Mouse (Mus musculus) urinary bladder, postnatal 36 days (tissue): ENCODE data around the gene Gmeb2.

Source experiments
- DNase-seq, 2 experiments: peaks; one replicate each; pipeline ENCODE4 v3.0.0; 2022; ENCODE audit warnings: low spot score in 2 of 2, mixed read lengths in 1 of 2

The Gmeb2 gene

GRCm38 (mm10) chr2:181287958-181288350 lies at the start of gene Gmeb2:
Gene Gmeb2 (minus strand): TSS chr2:181288035.
- DNase-seq = peak; percentile 79 to 93

GRCm38 (mm10) chr2:181334023-181334422 lies 46.2 kb upstream of the Gmeb2 start:
- peak; percentile 39 to 68 for DNase-seq

GRCm38 (mm10) chr2:181332542-181332941 lies 44.7 kb upstream of the Gmeb2 start:
- DNase-seq = no peak

GRCm38 (mm10) chr2:181326098-181326497 lies 38.3 kb upstream of the Gmeb2 start:
- DNase-seq = no peak

GRCm38 (mm10) chr2:181322136-181322535 lies 34.3 kb upstream of the Gmeb2 start:
- DNase-seq = no peak

GRCm38 (mm10) chr2:181320103-181320499 lies 32.3 kb upstream of the Gmeb2 start:
- no peak for DNase-seq

GRCm38 (mm10) chr2:181319248-181320102 lies 31.6 kb upstream of the Gmeb2 start, which contains the start of gene Rtel1:
Gene Rtel1 (plus strand): TSS chr2:181319739.
- peak; percentile 78 to 81 for DNase-seq

- peak in 1 of 2 experiments; percentile 27 for DNase-seq
Observed at GRCm38 (mm10) chr2:181314080-181314810, 26.4 kb upstream of the Gmeb2 start, which contains the start of gene Stmn3. Gene Stmn3 (minus strand): TSS chr2:181314500.

GRCm38 (mm10) chr2:181313344-181314079 lies 25.7 kb upstream of the Gmeb2 start:
- no peak for DNase-seq

- no peak for DNase-seq
Observed at GRCm38 (mm10) chr2:181313006-181313343, 25.1 kb upstream of the Gmeb2 start.

- no peak for DNase-seq
Observed at GRCm38 (mm10) chr2:181312435-181312834, 24.6 kb upstream of the Gmeb2 start.

GRCm38 (mm10) chr2:181307144-181307804 lies 19.4 kb upstream of the Gmeb2 start:
- DNase-seq = peak in 1 of 2 experiments; percentile 20

- no peak for DNase-seq
Observed at GRCm38 (mm10) chr2:181304944-181305343, 17.1 kb upstream of the Gmeb2 start.

GRCm38 (mm10) chr2:181302041-181302440 lies 14.2 kb upstream of the Gmeb2 start:
- no peak for DNase-seq

- DNase-seq = no peak
Observed at GRCm38 (mm10) chr2:181290937-181291336, 3.1 kb upstream of the Gmeb2 start.

GRCm38 (mm10) chr2:181288691-181289090 lies 856 bp upstream of the Gmeb2 start:
- DNase-seq = no peak

GRCm38 (mm10) chr2:181287338-181287957 lies 387 bp downstream of the Gmeb2 start:
- peak; percentile 68 to 83 for DNase-seq

GRCm38 (mm10) chr2:181286629-181287337 lies 1.1 kb downstream of the Gmeb2 start:
- no peak for DNase-seq

- no peak for DNase-seq
Observed at GRCm38 (mm10) chr2:181279968-181280367, 7.9 kb downstream of the Gmeb2 start.

- no peak for DNase-seq
Observed at GRCm38 (mm10) chr2:181277866-181278265, 10.0 kb downstream of the Gmeb2 start.
